Mouse (Mus musculus) intestine, postnatal 0 days (tissue): ENCODE measurements around the gene Ablim1. TPM values are rescaled to one million over a fixed set of nuclear protein-coding genes. Genes with fewer than 3 reads are reported as not detected.

ENCODE experiments used
- ATAC-seq: fragments of 200-750 bp; cut with Nextera tagmentation; 2 replicates; pipeline ENCODE4 v1.8.0; 2017; ENCODE audit warnings: mild to moderate bottlenecking, moderate TSS enrichment, moderate library complexity
- H3K27ac ChIP-seq: fragments of 300-500 bp; sonication (generic); 2 replicates; pipeline ENCODE4 v1.5.1; 2014; ENCODE audit warnings: mild to moderate bottlenecking, low read depth, low read length, moderate library complexity
- H3K27me3 ChIP-seq: fragments of 300-500 bp; sonication (generic); replicated peaks from 2 replicates; pipeline ENCODE4 v1.6.1; 2014; ENCODE audit warnings: low read length, mixed read lengths; ENCODE audit not compliant: control insufficient read depth, insufficient read depth
- H3K36me3 ChIP-seq: fragments of 300-500 bp; sonication (generic); 2 replicates; pipeline ENCODE4 v1.6.1; 2014; ENCODE audit warnings: mild to moderate bottlenecking, moderate library complexity; ENCODE audit not compliant: control insufficient read depth, insufficient read depth
- H3K4me1 ChIP-seq: fragments of 300-500 bp; sonication (generic); replicated peaks from 2 replicates; pipeline ENCODE4 v1.6.1; 2014; ENCODE audit warnings: antibody characterized with exemption, low read length, mixed read lengths; ENCODE audit not compliant: control insufficient read depth, insufficient read depth
- H3K4me2 ChIP-seq: fragments of 300-500 bp; sonication (generic); replicated peaks from 2 replicates; pipeline ENCODE4 v1.6.1; 2014; ENCODE audit warnings: low read depth, mild to moderate bottlenecking, moderate library complexity
- H3K4me3 ChIP-seq: fragments of 300-500 bp; sonication (generic); 2 replicates; pipeline ENCODE4 v1.5.1; 2014; ENCODE audit warnings: low read depth, low read length
- H3K9ac ChIP-seq: fragments of 300-500 bp; sonication (generic); 2 replicates; pipeline ENCODE4 v1.6.1; 2014; ENCODE audit warnings: mild to moderate bottlenecking, low read depth, low read length
- H3K9me3 ChIP-seq: fragments of 300-500 bp; sonication (generic); 2 replicates; pipeline ENCODE4 v1.6.1; 2016; ENCODE audit warnings: mixed run types; ENCODE audit not compliant: control insufficient read depth
- CTCF ChIP-seq: sonication (generic); IDR thresholded peaks from 2 replicates; pipeline ENCODE4 v1.5.1; 2016; ENCODE audit warnings: low read depth, mild to moderate bottlenecking, control low read depth, antibody characterized with exemption, moderate library complexity
- WGBS: fragments of 180-500 bp; shearing (Covaris S2); extraction: QIAGEN DNeasy Blood & Tissue Kit; methylation state at CpG from one replicate; pipeline ENCODE4 v1.1.7; 2014; 5-methylcytosine and 5-hydroxymethylcytosine counted together
- polyA plus RNA-seq: library from polyadenylated mRNA; unstranded; fragments of >200 nt; fragmentation: Nextera tagmentation; extraction: Ambion mirVana; gene quantifications from 2 replicates; pipeline ENCODE4 v1.2.1, GENCODE M21; 2015

Gene Ablim1
- polyA plus RNA-seq, 1 experiment from 2014 or later: 24.4 TPM

GRCm38 (mm10) chr19:57059018-57059580, 255.6 kb downstream of the Ablim1 start:
- 55% methylated on average over 19 of the region's 19 CpGs for WGBS
- no peak overlapping the region for H3K4me3 ChIP-seq

GRCm38 (mm10) chr19:57057568-57057967, 257.2 kb downstream of the Ablim1 start:
- 97% methylated on average over 2 of the region's 2 CpGs for WGBS
- Histone ChIP-seq H3K4me2 (no peak overlapping the region), H3K27me3 (no peaks in the 10 kb centered on the region), H3K4me1 (no peaks in the 10 kb centered on the region), H3K9ac (no peak overlapping the region), H3K9me3 (0 out of 2 replicates have a peak, but pooled peaks cover 2% of the 10 kb centered on the region), H3K27ac (no peak overlapping the region), H3K4me3 (no peak overlapping the region), H3K36me3 (peaks cover 36% of the 10 kb centered on the region; the same call in 1 of the 2 replicates)
- TF ChIP-seq CTCF: peak; percentile 54
- no peak for ATAC-seq

More at GRCm38 (mm10) chr19:57059018-57059580, 255.6 kb downstream of the Ablim1 start:
- no peak overlapping the region for H3K9ac ChIP-seq
- no peak for ATAC-seq
- H3K36me3 ChIP-seq: peaks cover 47% of the 10 kb centered on the region; the same call in 1 of the 2 replicates
- H3K4me1 ChIP-seq: no peaks in the 10 kb centered on the region
- H3K9me3 ChIP-seq: 0 out of 2 replicates have a peak, but pooled peaks cover 2% of the 10 kb centered on the region
- H3K27ac ChIP-seq: no peak overlapping the region
- H3K4me2 ChIP-seq: no peak overlapping the region
- TF ChIP-seq CTCF: no peak
- H3K27me3 ChIP-seq: no peaks in the 10 kb centered on the region

GRCm38 (mm10) chr19:57055215-57056120, 259.3 kb downstream of the Ablim1 start:
- Histone ChIP-seq H3K4me3 (no peak overlapping the region), H3K27me3 (no peaks in the 10 kb centered on the region), H3K9ac (no peak overlapping the region), H3K36me3 (peaks cover 26% of the 10 kb centered on the region; the same call in 1 of the 2 replicates), H3K4me2 (no peak overlapping the region), H3K9me3 (0 out of 2 replicates have a peak, but pooled peaks cover 2% of the 10 kb centered on the region), H3K4me1 (no peaks in the 10 kb centered on the region), H3K27ac (no peak overlapping the region)
- no peak for ATAC-seq
- TF ChIP-seq CTCF: no peak
- WGBS: 87% methylated on average over 16 of the region's 16 CpGs

- Histone ChIP-seq H3K36me3 (peaks cover 5% of the 10 kb centered on the region; the same call in 1 of the 2 replicates), H3K9me3 (0 out of 2 replicates have a peak, but pooled peaks cover 2% of the 10 kb centered on the region), H3K27ac (no peak overlapping the region), H3K9ac (no peak overlapping the region), H3K27me3 (no peaks in the 10 kb centered on the region), H3K4me2 (no peak overlapping the region), H3K4me3 (no peak overlapping the region), H3K4me1 (no peaks in the 10 kb centered on the region)
- no peak for TF ChIP-seq CTCF
- WGBS: 86% methylated on average over 8 of the region's 8 CpGs
- no peak for ATAC-seq
These were observed 261.8 kb downstream of the Ablim1 start for GRCm38 (mm10) chr19:57052959-57053358.

- H3K9me3 ChIP-seq: no peaks in the 10 kb centered on the region
- H3K36me3 ChIP-seq: no peaks in the 10 kb centered on the region; the same call in 1 of the 2 replicates
- no peak overlapping the region for H3K4me3 ChIP-seq
- no peak for ATAC-seq
- no peak overlapping the region for H3K4me2 ChIP-seq
- H3K9ac ChIP-seq: no peak overlapping the region
- 91% methylated on average over 7 of the region's 7 CpGs for WGBS
- H3K27me3 ChIP-seq: no peaks in the 10 kb centered on the region
- H3K4me1 ChIP-seq: no peaks in the 10 kb centered on the region
- H3K27ac ChIP-seq: no peak overlapping the region
- no peak for TF ChIP-seq CTCF
These were observed 262.7 kb downstream of the Ablim1 start for GRCm38 (mm10) chr19:57052016-57052415.

GRCm38 (mm10) chr19:57049592-57050090, 265.1 kb downstream of the Ablim1 start:
- WGBS: 79% methylated on average over 16 of the region's 16 CpGs
- Histone ChIP-seq H3K9me3 (no peaks in the 10 kb centered on the region), H3K9ac (no peak overlapping the region), H3K27ac (no peak overlapping the region), H3K27me3 (no peaks in the 10 kb centered on the region), H3K4me2 (no peak overlapping the region), H3K4me3 (no peak overlapping the region), H3K4me1 (no peaks in the 10 kb centered on the region), H3K36me3 (peaks cover 7% of the 10 kb centered on the region; the same call in 1 of the 2 replicates)
- no peak for ATAC-seq
- no peak for TF ChIP-seq CTCF
